Mouse (Mus musculus): ENCODE measurements at regions not wholly inside any gene's neighbourhood (a gene's known extent, or its start where the extent isn't known, plus 50 kb on each side); places are given as distances from the start of the nearest gene placed in this dataset.
"Not testable (repeated sequence)": the region's sequence is repeated elsewhere in the genome, so short reads cannot be mapped to it uniquely, and the experiment has no call there.

- Histone ChIP-seq H3K27me3 (replicated peaks) (no peaks in the 10 kb centered on the region), H3K4me2 (no peak overlapping the region), H3K9ac (no peak overlapping the region), H3K4me3 (no peak overlapping the region), H3K9me3 (replicated peaks) (no peaks in the 10 kb centered on the region), H3K36me3 (no peaks in the 10 kb centered on the region), H3K4me1 (no peaks in the 10 kb centered on the region), H3K27ac (no peak overlapping the region)
- no peak for ATAC-seq
- 69% methylated on average over 2 of the region's 2 CpGs for WGBS (ENCODE audit: insufficient replicate concordance)
Measured at GRCm38 (mm10) chr3:5806947-5807575, 56.5 kb downstream of the Gm8797 start.

GRCm38 (mm10) chr3:5811071-5811590 lies 60.5 kb downstream of the Gm8797 start:
- H3K4me1 ChIP-seq: no peaks in the 10 kb centered on the region
- no peak for ATAC-seq
- no peaks in the 10 kb centered on the region for H3K36me3 ChIP-seq
- H3K4me3 ChIP-seq: no peak overlapping the region
- no peak overlapping the region for H3K9ac ChIP-seq
- H3K27ac ChIP-seq: no peak overlapping the region
- H3K27me3 ChIP-seq (replicated peaks): no peaks in the 10 kb centered on the region
- H3K4me2 ChIP-seq: no peak overlapping the region
- no peaks in the 10 kb centered on the region for H3K9me3 ChIP-seq (replicated peaks)
- 72% methylated on average over 3 of the region's 3 CpGs for WGBS (ENCODE audit: insufficient replicate concordance)

DNA sequence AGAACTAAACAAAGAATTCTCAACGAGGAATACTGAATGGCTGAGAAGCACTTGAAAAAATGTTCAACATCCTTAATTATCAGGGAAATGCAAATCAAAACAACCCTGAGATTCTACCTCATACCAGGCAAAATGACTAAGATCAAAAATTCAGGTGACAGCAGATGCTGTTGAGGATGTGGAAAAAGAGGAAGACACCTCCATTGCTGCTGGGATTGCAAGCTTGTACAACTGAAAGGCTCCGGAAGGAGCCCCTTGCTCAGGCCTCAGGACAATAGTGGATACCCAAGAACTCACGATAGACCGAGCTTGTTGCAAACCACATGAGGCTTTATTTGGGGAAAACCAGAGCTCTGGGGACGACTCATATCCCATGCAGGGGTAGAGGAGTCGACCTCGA lies 69.6 kb downstream of the Gm8797 start:
- H3K27ac ChIP-seq; H3K36me3 ChIP-seq; ATAC-seq; H3K4me2 ChIP-seq; H3K27me3 ChIP-seq (replicated peaks); H3K9me3 ChIP-seq (replicated peaks); H3K4me1 ChIP-seq; H3K4me3 ChIP-seq; H3K9ac ChIP-seq: not testable (repeated sequence)
- WGBS (ENCODE audit: insufficient replicate concordance): 57% methylated on average over 7 of the region's 7 CpGs

- not testable (repeated sequence) for H3K4me1 ChIP-seq; H3K27me3 ChIP-seq (replicated peaks); ATAC-seq; H3K4me3 ChIP-seq; H3K9ac ChIP-seq; H3K9me3 ChIP-seq (replicated peaks); H3K27ac ChIP-seq; H3K4me2 ChIP-seq; H3K36me3 ChIP-seq
- WGBS (ENCODE audit: insufficient replicate concordance): 19% methylated on average over 20 of the region's 20 CpGs
Measured at GRCm38 (mm10) chr3:5860237-5860636, 109.6 kb downstream of the Gm8797 start.

GRCm38 (mm10) chr3:5870407-5870806 lies 119.8 kb downstream of the Gm8797 start:
- no peaks in the 10 kb centered on the region for H3K9me3 ChIP-seq (replicated peaks)
- H3K27me3 ChIP-seq (replicated peaks): no peaks in the 10 kb centered on the region
- WGBS (ENCODE audit: insufficient replicate concordance): 57% methylated on average over 2 of the region's 2 CpGs
- H3K4me1 ChIP-seq: no peaks in the 10 kb centered on the region
- no peak for ATAC-seq
- H3K4me3 ChIP-seq: no peak overlapping the region
- no peak overlapping the region for H3K4me2 ChIP-seq
- no peaks in the 10 kb centered on the region for H3K36me3 ChIP-seq
- H3K27ac ChIP-seq: no peak overlapping the region
- no peak overlapping the region for H3K9ac ChIP-seq

DNA sequence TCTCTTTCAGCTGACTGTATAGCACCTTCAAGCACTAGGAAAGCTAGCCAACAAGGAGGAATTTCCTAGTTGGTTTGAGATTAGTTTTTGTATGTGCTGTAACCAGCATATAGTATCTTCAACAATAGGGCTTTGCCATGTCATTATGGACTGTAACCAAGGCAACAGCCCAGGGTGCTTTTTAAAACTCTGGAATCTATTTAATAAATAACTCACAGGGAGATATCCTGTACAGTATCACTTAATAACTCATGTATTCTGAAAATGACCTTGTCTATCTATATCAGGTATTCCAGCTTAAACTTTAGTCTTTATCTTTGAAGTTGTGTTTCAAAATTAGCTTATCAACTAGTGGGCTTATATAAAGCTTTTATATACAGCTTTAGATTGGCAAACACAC lies 128.5 kb downstream of the Gm8797 start:
- Histone ChIP-seq H3K4me3 (no peak overlapping the region), H3K4me2 (no peak overlapping the region), H3K4me1 (no peaks in the 10 kb centered on the region), H3K9me3 (replicated peaks) (no peaks in the 10 kb centered on the region), H3K9ac (no peak overlapping the region), H3K27me3 (replicated peaks) (no peaks in the 10 kb centered on the region), H3K36me3 (no peaks in the 10 kb centered on the region), H3K27ac (no peak overlapping the region)
- ATAC-seq: no peak

- Histone ChIP-seq H3K4me1 (no peaks in the 10 kb centered on the region), H3K4me2 (no peak overlapping the region), H3K4me3 (no peak overlapping the region), H3K27me3 (replicated peaks) (no peaks in the 10 kb centered on the region), H3K27ac (no peak overlapping the region), H3K36me3 (no peaks in the 10 kb centered on the region), H3K9me3 (replicated peaks) (no peaks in the 10 kb centered on the region), H3K9ac (no peak overlapping the region)
- ATAC-seq: peak; percentile 82
- 21% methylated on average over 1 of the region's 1 CpGs for WGBS (ENCODE audit: insufficient replicate concordance)
Measured at GRCm38 (mm10) chr3:5917536-5917935, 166.9 kb downstream of the Gm8797 start.

GRCm38 (mm10) chr3:5950243-5950642 lies 199.6 kb downstream of the Gm8797 start:
- H3K27ac ChIP-seq; ATAC-seq; H3K9ac ChIP-seq; H3K36me3 ChIP-seq; H3K9me3 ChIP-seq (replicated peaks); H3K27me3 ChIP-seq (replicated peaks); H3K4me3 ChIP-seq; H3K4me1 ChIP-seq; H3K4me2 ChIP-seq: not testable (repeated sequence)
- 73% methylated on average over 11 of the region's 11 CpGs for WGBS (ENCODE audit: insufficient replicate concordance)

- H3K27me3 ChIP-seq (replicated peaks); H3K9ac ChIP-seq; H3K4me3 ChIP-seq; H3K4me1 ChIP-seq; ATAC-seq; H3K36me3 ChIP-seq; H3K4me2 ChIP-seq; H3K9me3 ChIP-seq (replicated peaks); H3K27ac ChIP-seq: not testable (repeated sequence)
- 55% methylated on average over 5 of the region's 5 CpGs for WGBS (ENCODE audit: insufficient replicate concordance)
Measured at GRCm38 (mm10) chr3:5989011-5989645, 238.5 kb downstream of the Gm8797 start.

GRCm38 (mm10) chr3:6004423-6004822 lies 253.8 kb downstream of the Gm8797 start:
- no peaks in the 10 kb centered on the region for H3K27me3 ChIP-seq (replicated peaks)
- H3K9me3 ChIP-seq (replicated peaks): no peaks in the 10 kb centered on the region
- no peak overlapping the region for H3K27ac ChIP-seq
- H3K4me2 ChIP-seq: no peak overlapping the region
- H3K4me1 ChIP-seq: no peaks in the 10 kb centered on the region
- H3K4me3 ChIP-seq: no peak overlapping the region
- no peak for ATAC-seq
- no peak overlapping the region for H3K9ac ChIP-seq
- 39% methylated on average over 1 of the region's 1 CpGs for WGBS (ENCODE audit: insufficient replicate concordance)
- no peaks in the 10 kb centered on the region for H3K36me3 ChIP-seq

DNA sequence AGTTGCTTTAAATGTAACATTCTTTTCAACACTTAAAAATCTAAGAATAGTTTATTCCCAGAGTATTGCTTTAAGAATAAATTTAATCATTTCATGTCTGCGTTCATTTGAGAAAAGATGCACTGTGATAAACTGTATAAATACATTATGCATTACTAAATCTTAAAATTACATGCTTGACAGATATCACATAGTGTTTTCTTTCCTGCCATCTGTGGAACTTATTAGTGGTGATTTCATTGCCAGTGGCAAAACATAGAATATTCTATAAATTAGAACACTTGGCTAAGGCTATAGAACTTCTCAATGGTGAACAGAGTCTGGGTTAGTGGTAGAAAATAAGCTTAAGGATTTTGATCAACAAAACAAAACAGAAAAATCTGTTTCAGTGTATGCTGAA lies 268.1 kb downstream of the Gm8797 start:
- WGBS (ENCODE audit: insufficient replicate concordance): 53% methylated on average over 1 of the region's 1 CpGs

DNA sequence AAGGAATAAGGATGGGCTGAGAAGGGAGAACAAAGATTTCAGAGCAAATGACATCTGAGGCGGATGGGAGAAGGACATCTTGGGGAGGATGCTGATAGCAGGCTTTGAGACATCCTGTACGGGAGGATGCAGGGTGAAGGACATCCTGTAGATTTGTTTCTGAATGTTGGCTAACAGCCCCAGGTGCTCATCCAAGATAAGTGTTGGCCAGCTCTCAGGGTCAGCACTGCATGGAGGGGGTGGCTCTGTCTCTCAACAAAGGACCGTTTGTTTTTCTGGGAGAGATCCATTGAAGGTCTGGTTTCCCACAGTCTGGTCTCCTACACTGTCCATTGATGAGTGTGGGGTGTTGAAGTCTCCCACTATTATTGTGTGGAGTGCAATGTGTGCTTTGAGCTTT lies 290.7 kb downstream of the Gm8797 start:
- H3K27me3 ChIP-seq (replicated peaks); H3K27ac ChIP-seq; H3K4me3 ChIP-seq; H3K9me3 ChIP-seq (replicated peaks); H3K4me2 ChIP-seq; H3K4me1 ChIP-seq; ATAC-seq; H3K9ac ChIP-seq; H3K36me3 ChIP-seq: not testable (repeated sequence)
- WGBS (ENCODE audit: insufficient replicate concordance): 61% methylated on average over 3 of the region's 3 CpGs

More for the DNA sequence above, 268.1 kb downstream of the Gm8797 start:
- Histone ChIP-seq H3K36me3 (no peaks in the 10 kb centered on the region), H3K4me1 (no peaks in the 10 kb centered on the region), H3K27ac (no peak overlapping the region), H3K9me3 (replicated peaks) (no peaks in the 10 kb centered on the region), H3K4me3 (no peak overlapping the region), H3K27me3 (replicated peaks) (no peaks in the 10 kb centered on the region), H3K4me2 (no peak overlapping the region), H3K9ac (no peak overlapping the region)
- ATAC-seq: no peak
